Mouse (Mus musculus) kidney, postnatal 10 days (tissue): ENCODE data around the gene Asb17.
A peak's percentile ranks its signal among the peaks of the same experiment; 100 is the strongest.
"Not testable (repeated sequence)": the region's sequence is repeated elsewhere in the genome, so short reads cannot be mapped to it uniquely, and the experiment has no call there.

Experiments
- DNase-seq: peaks from one replicate; pipeline ENCODE4 v3.0.0; 2021; ENCODE audit warnings: mixed read lengths

Gene Asb17

GRCm38 (mm10) chr3:153832654-153832945 is 11.4 kb upstream of the Asb17 start:
- no peak for DNase-seq

GRCm38 (mm10) chr3:153834071-153834470 is 9.9 kb upstream of the Asb17 start:
- DNase-seq, result no peak

GRCm38 (mm10) chr3:153835455-153836086 is 8.4 kb upstream of the Asb17 start:
- DNase-seq, result peak; percentile 89

GRCm38 (mm10) chr3:153836316-153836715 is 7.7 kb upstream of the Asb17 start:
- no peak for DNase-seq

GRCm38 (mm10) chr3:153837593-153837992 is 6.4 kb upstream of the Asb17 start:
- DNase-seq, result no peak

- DNase-seq, result no peak
These were observed 748 bp downstream of the Asb17 start for GRCm38 (mm10) chr3:153844757-153845156.

- no peak for DNase-seq
These were observed 1.5 kb downstream of the Asb17 start for GRCm38 (mm10) chr3:153845500-153845899.

- DNase-seq, result no peak
These were observed 2.1 kb downstream of the Asb17 start for GRCm38 (mm10) chr3:153846109-153846508.

- no peak for DNase-seq
These were observed 3.3 kb downstream of the Asb17 start for GRCm38 (mm10) chr3:153847207-153847733.

- peak; percentile 34 for DNase-seq
These were observed 5.5 kb downstream of the Asb17 start for GRCm38 (mm10) chr3:153849368-153850015.

- no peak for DNase-seq
These were observed 6.8 kb downstream of the Asb17 start for GRCm38 (mm10) chr3:153850759-153851158.

GRCm38 (mm10) chr3:153852266-153852665 is 8.3 kb downstream of the Asb17 start:
- DNase-seq, result no peak

GRCm38 (mm10) chr3:153858350-153859001 is 14.5 kb downstream of the Asb17 start:
- no peak for DNase-seq

- DNase-seq, result not testable (repeated sequence)
These were observed 16.4 kb downstream of the Asb17 start for GRCm38 (mm10) chr3:153860392-153860791.

- DNase-seq, result no peak
These were observed 19.8 kb downstream of the Asb17 start for GRCm38 (mm10) chr3:153863816-153864215.

GRCm38 (mm10) chr3:153864636-153865429 is 20.8 kb downstream of the Asb17 start:
- DNase-seq, result no peak

GRCm38 (mm10) chr3:153867149-153868136 is 23.4 kb downstream of the Asb17 start:
- no peak for DNase-seq

GRCm38 (mm10) chr3:153871396-153871795 is 27.4 kb downstream of the Asb17 start:
- peak; percentile 15 for DNase-seq

- DNase-seq, result no peak
These were observed 42.3 kb downstream of the Asb17 start for GRCm38 (mm10) chr3:153886296-153886695.

- no peak for DNase-seq
These were observed 44.1 kb downstream of the Asb17 start for GRCm38 (mm10) chr3:153888141-153888540.

- DNase-seq, result no peak
These were observed 45.3 kb downstream of the Asb17 start for GRCm38 (mm10) chr3:153889188-153889781.

GRCm38 (mm10) chr3:153895454-153895853 is 51.4 kb downstream of the Asb17 start:
- DNase-seq, result no peak
